Mouse (Mus musculus): ENCODE results near the gene Rab40c.

DNA sequence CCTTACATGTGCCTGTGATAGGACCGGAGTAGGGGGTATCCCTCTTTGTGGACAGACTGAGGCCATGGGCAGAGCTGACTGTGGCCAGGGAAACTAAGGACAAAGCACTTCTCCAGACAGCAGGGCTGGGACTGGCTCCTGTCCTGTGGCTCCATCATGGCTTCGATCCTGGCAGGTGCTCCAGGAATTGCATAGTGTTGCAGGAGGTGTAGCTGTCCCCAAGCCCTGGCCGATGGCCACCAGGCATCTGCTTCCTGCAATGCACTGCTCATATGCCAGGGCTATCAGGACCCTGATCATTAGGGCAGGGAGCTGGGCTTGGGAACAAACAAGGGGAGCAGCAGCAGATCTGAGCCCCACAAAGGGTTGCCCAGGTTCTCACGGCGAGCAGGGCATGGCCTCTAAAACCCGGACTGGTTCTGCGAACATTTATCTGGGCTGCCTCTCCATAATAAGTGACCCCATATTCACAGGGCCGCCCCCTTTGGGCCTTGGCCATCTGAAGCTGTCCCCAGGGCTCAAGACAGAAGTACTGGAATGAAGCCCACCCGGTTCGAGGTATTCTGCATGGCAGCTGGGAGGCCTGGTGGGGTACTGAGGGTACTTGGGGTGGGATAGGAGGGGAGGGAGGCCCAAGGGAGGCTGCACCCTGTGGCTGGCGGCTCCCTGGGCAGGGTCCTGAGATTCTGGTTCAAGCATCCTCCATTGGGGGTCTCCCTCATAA, 39.4 kb upstream of the Rab40c start:
- no peak for TF ChIP-seq CTCF (IDR thresholded peaks at IDR 0.05; ENCODE audit: low read depth, low read length)
- TF ChIP-seq GATA2 (IDR thresholded peaks at IDR 0.05; ENCODE audit: borderline replicate concordance, low read depth, low read length): no peak
- no peak for TF ChIP-seq GATA1 (IDR thresholded peaks at IDR 0.05; ENCODE audit: borderline replicate concordance, low read length)
- TF ChIP-seq POLR2AphosphoS5 (IDR thresholded peaks at IDR 0.05; ENCODE audit: insufficient replicate concordance, low read depth, low read length): no peak

Measured in G1E (cell line).